Mouse (Mus musculus) T-helper 2 cell (primary cell): ENCODE measurements around the gene Srm.

Experiments
- in situ Hi-C: fragments of 300-600 bp; cut with MboI, MseI; formaldehyde crosslinking; loops from one replicate; pipeline ENCODE4 v1.15.1; 2025; ENCODE audit warnings: high pct_unique_total_duplicates

The Srm gene

GRCm38 (mm10) chr4:148632013-148632692 is 40.9 kb downstream of the Srm start:
- in situ Hi-C loops: no loop called here

DNA sequence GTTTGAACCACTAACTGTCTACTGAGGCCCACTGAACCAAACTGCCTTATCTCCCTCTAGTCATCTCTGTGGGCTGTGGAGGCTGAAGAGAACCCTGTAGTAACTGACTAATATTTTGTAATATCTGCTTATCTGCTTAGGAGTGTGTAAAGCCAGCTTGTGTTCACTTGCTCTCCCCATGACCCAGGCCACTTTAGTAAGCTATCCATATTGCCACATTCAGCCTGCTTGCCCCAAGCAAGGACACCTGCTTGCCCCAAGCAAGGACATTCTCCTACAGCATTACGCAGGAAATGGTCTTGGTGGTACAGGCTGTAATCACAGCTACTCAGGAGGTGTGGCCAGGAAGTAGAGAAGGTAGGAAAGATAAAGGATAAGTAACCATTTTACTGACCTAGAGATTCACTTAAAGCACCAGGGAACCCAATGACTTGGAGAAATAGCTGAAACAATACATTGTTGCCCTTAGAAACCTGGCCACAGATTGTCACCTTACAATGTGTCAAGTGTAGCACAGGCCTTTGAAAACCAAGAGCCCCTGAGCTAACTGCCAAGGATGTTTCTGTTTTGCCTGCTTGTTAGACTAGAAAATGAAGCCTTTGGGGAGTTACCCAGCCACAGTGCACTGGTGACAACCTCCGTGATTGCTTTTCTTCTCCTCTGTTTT is 42.2 kb downstream of the Srm start:
- in situ Hi-C loops: no loop called here

DNA sequence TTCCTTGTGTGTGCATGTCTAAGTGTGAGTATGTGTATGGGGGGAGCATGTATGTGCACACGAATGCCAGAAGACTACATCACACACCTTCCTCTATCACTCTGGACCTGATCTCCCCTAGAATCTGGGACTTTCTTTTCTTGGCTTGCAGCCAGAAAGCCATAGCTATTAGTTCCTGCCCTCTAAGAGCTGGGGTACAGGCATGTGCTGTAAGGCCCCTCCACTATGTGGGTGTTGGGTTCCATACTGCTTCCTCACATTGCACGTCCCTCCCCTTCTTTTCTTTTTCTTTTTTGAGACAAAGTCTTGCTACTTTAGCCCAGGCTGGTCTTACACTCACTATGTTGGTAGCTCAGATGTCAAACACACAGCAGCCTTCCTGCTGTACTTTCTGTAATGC is 44.0 kb downstream of the Srm start:
- in situ Hi-C loops: no loop called here

DNA sequence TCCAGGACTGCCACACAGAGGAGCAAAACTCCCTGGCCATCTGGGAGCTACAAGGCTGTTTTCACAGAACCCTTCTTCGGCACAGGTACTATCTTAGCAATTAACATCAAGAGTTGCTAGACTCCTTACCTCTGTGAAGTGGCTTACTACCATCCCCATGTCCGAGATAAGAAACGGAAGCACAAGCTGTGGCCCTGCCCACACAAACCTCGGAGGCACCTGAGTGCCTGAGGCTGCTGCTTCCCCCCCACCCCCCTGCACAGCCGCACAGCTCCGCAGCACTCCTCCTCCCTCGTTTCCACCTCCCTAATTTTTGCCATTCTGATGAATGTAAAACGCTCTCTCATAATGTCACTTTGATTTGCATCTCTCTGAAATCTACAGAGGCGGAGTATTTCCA is 47.0 kb downstream of the Srm start:
- in situ Hi-C loops: no loop called here

- in situ Hi-C loops: no loop called here
Measured at GRCm38 (mm10) chr4:148639455-148639854, 48.2 kb downstream of the Srm start.

DNA sequence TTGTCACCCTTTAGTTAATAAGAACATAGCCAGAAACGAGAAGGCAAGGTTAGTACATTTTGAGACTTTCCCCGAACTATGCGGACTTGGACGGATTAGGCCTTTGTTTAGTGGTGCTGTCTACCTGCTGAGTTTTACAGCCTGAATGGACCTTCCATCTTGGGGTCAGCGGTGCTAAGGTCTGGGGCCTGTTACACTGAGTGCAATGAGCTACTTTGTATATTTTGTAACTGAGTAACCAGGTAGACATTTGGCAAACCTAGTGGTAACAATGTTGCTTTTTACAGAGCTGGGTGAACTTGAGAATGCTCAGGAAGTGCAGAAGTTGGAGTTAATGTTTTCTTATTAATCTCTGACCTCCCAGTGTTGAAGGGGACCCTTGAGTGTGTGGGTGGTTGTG is 49.8 kb downstream of the Srm start:
- in situ Hi-C loops: no loop called here

- in situ Hi-C loops: no loop called here
Measured at GRCm38 (mm10) chr4:148643291-148644156, 52.2 kb downstream of the Srm start, which contains the start of gene Gm572. TSS of gene Gm572 (plus strand) at chr4:148643317.

DNA sequence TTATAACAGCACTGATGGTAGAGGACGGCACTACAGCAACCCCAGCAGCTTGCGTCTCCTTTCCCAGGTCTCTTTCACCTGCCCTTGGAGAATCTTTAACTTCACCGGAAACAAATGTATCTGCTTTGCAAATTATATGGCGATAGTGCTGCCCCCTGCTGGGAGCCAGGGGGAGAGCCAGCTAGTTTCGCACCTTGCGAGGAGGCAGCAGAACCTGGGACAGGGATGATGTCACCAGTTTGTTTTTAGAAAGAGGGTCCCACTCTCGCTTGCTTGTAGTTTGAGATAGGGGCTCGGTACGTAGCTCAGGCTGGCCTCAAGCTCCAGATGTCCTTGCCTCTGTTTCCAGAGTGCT is 52.8 kb downstream of the Srm start:
- in situ Hi-C loops: no loop called here
